Mouse (Mus musculus) adrenal gland, adult 8-10 months (tissue): Measurements from ENCODE around the gene Lcp1. TPM values are rescaled to one million over a fixed set of nuclear protein-coding genes. Genes with fewer than 3 reads are reported as not detected.

Experiments used
- DNase-seq: peaks from one replicate; pipeline ENCODE4 v3.0.0; 2022
- total RNA-seq, 4 experiments: library from RNA; stranded (reverse); gene quantifications; 2 replicates each; pipeline ENCODE4 v1.2.4; 2022

Lcp1 gene
- total RNA-seq, 4 experiments from 2014 or later: 17.9 to 35.1 (median 25.2) TPM

DNA sequence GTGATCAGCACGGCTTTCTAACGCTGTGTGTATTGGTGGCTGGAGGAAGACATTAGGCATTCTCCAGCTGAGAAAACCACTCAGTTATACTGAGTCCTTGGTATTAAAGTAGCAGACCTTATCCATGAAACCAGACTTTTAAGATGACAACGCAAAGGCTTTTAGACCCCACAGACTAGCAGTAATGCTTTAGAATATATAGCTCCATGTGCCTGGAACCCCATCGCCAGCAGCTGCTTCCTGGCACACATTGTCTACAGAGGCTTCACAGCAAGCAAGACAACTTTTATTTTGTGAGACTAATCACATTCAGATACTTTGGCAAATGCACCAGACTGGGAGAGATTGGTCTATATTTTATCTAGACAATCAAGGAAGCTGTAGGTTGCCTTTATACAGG lies 75.4 kb downstream of the Lcp1 start:
- DNase-seq: no peak

GRCm38 (mm10) chr14:75208572-75209151 lies 77.8 kb downstream of the Lcp1 start:
- DNase-seq: no peak

GRCm38 (mm10) chr14:75213752-75214151 lies 82.9 kb downstream of the Lcp1 start:
- DNase-seq: no peak

- no peak for DNase-seq
Measured at GRCm38 (mm10) chr14:75218843-75219242, 87.9 kb downstream of the Lcp1 start.

DNA sequence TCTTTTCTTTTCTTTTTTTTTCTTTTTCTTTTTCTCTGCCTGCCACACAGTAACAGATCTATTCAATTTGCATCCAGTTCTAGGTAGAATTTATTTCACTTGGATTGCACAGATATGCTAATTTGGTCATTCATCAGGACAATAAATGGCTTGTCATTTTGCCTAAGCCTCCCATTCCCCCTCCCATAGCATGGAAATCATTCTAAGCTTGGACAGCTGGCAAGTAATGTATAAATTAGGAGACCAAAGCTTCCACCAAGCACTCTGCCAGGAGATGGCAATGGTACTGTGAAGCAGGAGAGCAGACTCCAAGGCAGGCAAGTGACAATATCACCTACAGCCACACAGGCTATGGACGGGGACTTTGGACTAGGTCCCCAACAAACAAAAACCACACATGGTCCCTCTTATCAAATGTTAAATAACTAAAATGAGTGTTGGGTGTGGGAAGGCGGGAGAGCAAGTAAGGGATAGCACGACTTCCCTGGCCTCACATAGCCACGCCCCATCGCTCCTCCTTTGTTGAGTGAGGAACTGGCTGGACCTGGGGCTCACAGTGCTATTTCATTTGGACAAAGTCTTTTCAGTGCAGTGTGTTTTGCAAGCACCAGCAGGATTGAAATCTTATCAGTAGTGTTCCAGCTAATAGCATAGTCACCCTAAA lies 88.5 kb downstream of the Lcp1 start:
- no peak for DNase-seq

GRCm38 (mm10) chr14:75222386-75222785 lies 91.5 kb downstream of the Lcp1 start:
- DNase-seq: no peak

DNA sequence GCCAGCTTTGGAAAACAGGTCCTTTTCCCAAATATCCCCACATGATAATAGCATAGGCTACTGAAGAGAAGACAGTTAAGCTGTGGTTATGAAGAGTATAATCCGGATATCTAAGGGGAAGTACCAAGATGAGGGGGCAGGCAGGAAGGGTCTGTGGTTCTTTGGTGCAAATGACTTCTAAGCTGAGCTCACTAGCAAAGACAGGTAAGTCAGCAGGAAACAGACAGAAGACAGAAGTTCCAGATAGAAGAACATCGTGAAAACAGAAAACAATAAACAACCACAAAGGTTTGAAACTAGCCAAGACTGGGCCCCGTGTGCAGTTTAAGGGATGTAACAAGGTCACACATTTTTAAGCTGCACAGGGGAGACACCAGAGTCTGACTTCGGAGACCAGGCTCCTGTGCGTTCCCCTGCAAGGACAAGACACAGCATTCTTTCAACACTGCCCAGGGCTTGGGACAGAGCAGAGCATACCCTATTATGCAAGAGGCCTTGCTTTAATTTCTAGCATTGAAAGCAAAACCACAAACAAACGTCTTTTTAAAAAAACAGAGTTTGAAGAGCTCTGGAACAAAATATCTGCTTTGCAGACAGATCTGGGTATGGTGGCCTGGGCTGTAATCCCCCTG lies 96.7 kb downstream of the Lcp1 start:
- no peak for DNase-seq

- DNase-seq: no peak
Measured at GRCm38 (mm10) chr14:75229834-75230233, 98.9 kb downstream of the Lcp1 start.

DNA sequence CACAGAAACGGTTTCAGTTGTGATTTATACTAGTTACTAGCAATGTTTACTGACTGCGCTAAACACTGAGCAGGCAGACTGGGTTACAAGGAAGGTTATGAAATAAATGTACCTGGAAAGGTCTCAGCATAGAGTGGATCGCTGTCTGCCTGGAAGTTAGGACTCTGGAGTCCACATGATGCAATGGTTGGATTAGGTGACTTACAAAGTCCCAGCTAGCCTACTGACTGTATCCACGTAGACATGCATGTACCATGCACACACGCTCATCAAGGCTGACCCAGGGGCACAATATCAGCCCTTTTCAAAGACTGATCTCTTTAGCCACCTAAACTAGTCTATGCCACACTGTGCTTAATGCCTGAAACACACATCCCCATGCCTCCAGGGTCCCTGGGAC lies 102.2 kb downstream of the Lcp1 start:
- no peak for DNase-seq

DNA sequence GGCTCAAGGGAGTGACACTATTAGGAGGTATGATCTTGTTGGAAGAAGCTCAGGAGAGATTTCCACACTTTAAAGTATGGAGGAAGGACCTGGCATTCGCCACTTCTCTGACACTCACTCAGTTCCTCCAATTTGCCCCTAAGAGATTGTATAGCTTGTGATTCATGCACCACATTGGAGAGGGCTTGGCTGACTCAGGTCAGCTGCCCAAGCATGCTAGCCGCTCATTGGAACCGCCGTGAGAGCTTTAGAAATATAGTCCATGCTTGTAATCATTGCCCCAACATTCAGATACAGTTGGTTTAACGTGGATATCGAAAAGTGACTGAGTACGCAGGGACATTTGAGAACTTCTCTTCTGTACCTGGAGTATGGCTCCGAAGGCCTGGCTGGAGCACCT lies 104.7 kb downstream of the Lcp1 start:
- DNase-seq: no peak

- no peak for DNase-seq
Measured at GRCm38 (mm10) chr14:75235955-75236635, 105.2 kb downstream of the Lcp1 start.

DNA sequence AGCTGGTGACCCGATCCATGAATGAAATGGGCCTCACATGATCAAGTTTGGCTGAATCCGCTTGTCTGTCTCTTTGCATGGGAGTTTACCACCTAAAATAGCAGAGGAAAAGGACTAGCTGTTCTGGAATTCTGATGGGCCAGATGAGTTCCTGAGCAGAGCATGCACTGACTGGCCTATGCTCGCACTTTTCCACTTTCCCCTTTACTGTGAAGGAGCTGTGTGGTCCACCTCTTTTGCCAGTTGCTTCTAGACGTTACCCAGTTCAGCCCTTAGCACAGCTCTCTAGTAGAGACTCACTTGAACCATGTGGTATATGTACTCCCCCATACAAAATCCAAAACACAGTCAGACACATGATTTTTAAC lies 105.7 kb downstream of the Lcp1 start:
- no peak for DNase-seq

- no peak for DNase-seq
Measured at GRCm38 (mm10) chr14:75237096-75237495, 106.2 kb downstream of the Lcp1 start.

DNA sequence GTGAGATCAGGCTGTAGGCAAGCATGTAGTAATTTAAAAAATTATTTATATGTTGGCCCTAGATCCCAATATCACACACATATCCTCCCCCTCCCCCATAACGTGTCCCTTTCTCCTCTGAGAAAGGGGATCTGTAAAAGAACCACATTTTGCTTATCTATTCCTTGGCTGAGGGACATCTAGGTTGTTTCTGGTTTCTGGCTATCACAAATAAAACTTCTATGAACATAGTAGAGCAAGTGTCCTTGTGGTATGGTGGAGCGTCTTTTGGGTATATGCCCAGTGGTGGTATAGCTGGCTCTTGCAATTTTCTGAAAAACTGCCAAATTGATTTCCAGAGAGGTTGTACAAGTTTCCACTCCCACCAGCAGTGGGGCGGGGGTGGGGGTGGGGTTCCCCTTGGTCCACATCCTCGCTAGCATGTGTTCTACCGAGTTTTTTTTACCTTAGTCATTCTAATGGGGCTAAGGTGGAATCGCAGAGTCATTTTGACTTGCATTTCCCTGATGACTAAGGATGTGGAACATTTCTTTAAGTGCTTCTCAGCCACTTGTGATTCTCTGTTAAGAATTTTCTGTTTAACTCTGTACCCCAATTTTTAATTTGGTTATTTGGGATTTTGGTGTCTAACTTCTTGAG lies 107.3 kb downstream of the Lcp1 start:
- DNase-seq: no peak

DNA sequence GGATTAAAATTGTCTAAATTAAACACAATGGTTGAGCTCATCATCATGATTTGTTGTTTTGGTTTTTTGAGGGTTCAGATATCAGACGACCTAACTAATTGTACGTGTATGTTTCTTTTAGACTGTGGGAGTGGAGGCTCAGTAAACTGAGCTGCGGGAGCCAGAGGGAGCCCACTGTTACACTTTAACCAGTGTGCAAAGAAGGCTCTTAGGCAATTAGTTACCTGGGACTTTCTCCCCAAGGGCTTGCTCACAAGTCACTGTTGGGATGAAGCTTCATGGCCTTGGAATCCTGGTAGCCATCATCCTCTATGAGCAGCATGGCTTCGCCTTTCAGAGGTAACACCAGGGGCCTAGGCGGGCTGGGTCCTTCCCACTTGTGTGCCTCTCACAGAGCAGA lies 111.2 kb downstream of the Lcp1 start, which contains the start of gene Cpb2:
Gene Cpb2 (plus strand): TSS at position 201 of the 400 bp plus-strand sequence.
- no peak for DNase-seq

- no peak for DNase-seq
Measured at GRCm38 (mm10) chr14:75246024-75247000, 115.4 kb downstream of the Lcp1 start.

GRCm38 (mm10) chr14:75250432-75250831 lies 119.5 kb downstream of the Lcp1 start:
- no peak for DNase-seq

- peak; percentile 7 for DNase-seq
Measured at GRCm38 (mm10) chr14:75256521-75256920, 125.6 kb downstream of the Lcp1 start.

DNA sequence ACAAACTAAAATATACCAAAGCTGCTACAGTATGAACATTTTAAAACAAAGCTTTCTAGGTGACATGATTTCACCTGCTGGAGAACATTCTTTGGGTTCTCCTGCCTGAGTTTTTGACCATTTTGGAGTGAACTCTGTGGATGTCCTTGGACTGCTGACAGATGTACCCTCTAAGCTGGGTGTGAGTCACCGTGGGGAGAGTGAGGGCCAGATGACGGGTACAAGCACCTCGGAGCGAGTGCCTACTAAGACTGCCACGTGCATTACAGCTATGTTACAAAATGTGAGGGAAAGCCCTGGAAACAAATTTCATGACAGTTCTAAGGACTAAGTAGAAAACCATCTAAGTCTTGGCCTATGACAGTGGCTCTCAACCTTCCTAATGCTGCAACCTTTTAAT lies 138.6 kb downstream of the Lcp1 start:
- DNase-seq: peak; percentile 78

GRCm38 (mm10) chr14:75279716-75280115 lies 148.8 kb downstream of the Lcp1 start:
- no peak for DNase-seq

- DNase-seq: no peak
Measured at GRCm38 (mm10) chr14:75280406-75280805, 149.5 kb downstream of the Lcp1 start.
